Mouse (Mus musculus): ENCODE results near the gene Xrra1. TPM values are rescaled to one million over a fixed set of nuclear protein-coding genes. Genes with fewer than 3 reads are reported as not detected.
A peak's percentile ranks its signal among the peaks of the same experiment; 100 is the strongest.
"Not testable (repeated sequence)": the region's sequence is repeated elsewhere in the genome, so short reads cannot be mapped to it uniquely, and the experiment has no call there.

Gene Xrra1
- 1 to 10 TPM in 1 of 2 experiments, not detected in 1; 2.8 TPM for total RNA-seq (2021)
- long read RNA-seq, experiment 1, result 0 reads
- long read RNA-seq, experiment 2, partial matches to known transcripts, result 13 of 16 reads
- long read RNA-seq, experiment 2, other reads (novel, unspliced or antisense), result 3 of 16 reads

GRCm38 (mm10) chr7:99858813-99859585, at the start of gene Xrra1:
Gene Xrra1 (plus strand): TSS chr7:99859116.
- DNase-seq (ENCODE audit: low spot score in 2 of 2), result peak; percentile 87

GRCm38 (mm10) chr7:99810814-99811213, 48.1 kb upstream of the Xrra1 start:
- no peak for DNase-seq (ENCODE audit: low spot score in 2 of 2)

DNA sequence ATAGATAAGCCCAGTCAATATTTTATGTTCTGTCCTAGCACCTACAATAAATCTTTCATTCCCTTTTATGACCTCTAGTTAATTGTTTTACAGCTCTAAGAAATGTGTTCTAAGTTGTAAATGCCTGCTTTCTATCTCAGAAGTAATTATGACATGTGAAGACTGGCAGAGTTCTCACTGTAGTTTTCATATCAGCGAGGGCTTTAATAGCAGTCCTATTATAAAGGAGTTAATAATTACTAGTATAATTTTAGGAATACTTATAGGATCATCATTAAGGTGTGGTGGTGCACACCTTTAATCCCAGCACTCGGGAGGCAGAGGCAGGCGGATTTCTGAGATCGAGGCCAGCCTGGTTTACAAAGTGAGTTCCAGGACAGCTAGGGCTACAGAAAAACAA, 47.3 kb upstream of the Xrra1 start:
- no peak for DNase-seq (ENCODE audit: low spot score in 2 of 2)

DNA sequence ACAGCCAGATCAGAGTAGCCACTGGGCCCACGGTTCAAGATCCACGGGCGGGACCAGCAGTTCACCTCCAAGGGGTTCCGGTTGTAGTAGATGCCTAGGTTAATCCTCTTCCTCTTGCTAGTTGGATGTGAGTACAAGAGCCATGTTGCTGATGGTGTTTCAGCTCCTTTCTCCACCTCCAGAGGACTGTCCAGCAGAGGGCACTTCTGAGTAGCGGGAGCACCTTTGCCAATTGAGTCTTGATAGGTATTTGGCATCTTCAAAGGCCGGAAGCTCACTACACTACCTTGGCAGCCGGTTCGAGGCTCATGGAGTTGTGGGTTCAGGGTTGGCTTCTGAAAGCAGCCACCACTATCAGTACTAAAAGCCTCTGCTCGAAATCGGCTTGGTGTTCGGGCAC, 45.5 kb upstream of the Xrra1 start:
- DNase-seq (ENCODE audit: low spot score in 2 of 2), result peak; percentile 47 to 50

DNA sequence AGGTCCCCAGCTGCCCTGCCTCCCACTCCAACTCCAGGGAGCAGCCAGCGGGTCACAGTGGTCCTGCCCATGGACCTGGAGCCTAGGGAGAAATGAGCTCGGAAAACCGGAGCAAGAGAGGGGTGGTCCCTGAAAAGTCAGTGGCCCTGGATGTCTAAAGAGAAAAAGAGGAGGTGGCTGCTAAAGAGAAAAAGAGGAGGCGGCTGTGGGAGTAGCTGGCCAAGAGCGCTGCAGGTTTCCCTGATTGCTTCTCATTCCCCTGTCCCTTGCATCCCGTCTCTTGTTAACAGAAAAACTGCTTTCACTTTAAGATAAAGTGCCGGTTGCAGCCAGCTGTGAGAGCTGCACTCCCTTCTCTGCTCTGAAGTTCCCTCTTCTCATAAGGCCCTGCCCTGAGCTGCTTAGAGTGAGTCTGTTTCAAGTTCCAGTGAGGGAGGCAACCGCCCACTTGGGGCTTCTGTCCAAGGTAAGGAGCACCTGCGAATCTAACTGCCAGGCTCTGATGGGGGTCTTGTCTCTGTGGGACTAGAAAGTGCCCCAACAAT, 40.7 kb upstream of the Xrra1 start:
- DNase-seq (ENCODE audit: low spot score in 2 of 2), result not testable (repeated sequence)

DNA sequence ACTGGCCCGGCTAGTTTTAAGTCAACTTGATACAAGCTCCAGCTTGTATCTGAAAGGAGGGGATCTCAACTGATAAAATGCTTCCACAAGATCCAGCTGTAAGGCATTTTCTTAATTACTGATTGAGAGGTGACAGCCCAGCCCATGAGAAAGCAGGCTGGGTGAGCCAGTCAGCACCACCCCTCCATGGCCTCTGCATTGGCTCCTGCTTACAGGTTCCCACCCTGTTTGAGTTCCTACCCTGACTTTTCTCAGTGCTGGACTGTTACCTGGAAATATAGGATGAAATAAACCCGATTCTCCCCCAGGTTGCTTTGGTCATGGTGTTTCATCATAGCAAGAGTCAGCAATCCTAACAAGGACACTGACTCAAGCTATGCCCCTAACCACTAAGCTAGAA, 37.0 kb upstream of the Xrra1 start:
- DNase-seq (ENCODE audit: low spot score in 2 of 2), result no peak

- no peak for DNase-seq (ENCODE audit: low spot score in 2 of 2)
These were observed 36.5 kb upstream of the Xrra1 start for GRCm38 (mm10) chr7:99822426-99822825.

GRCm38 (mm10) chr7:99823045-99823663, 35.8 kb upstream of the Xrra1 start:
- DNase-seq (ENCODE audit: low spot score in 2 of 2), result no peak

DNA sequence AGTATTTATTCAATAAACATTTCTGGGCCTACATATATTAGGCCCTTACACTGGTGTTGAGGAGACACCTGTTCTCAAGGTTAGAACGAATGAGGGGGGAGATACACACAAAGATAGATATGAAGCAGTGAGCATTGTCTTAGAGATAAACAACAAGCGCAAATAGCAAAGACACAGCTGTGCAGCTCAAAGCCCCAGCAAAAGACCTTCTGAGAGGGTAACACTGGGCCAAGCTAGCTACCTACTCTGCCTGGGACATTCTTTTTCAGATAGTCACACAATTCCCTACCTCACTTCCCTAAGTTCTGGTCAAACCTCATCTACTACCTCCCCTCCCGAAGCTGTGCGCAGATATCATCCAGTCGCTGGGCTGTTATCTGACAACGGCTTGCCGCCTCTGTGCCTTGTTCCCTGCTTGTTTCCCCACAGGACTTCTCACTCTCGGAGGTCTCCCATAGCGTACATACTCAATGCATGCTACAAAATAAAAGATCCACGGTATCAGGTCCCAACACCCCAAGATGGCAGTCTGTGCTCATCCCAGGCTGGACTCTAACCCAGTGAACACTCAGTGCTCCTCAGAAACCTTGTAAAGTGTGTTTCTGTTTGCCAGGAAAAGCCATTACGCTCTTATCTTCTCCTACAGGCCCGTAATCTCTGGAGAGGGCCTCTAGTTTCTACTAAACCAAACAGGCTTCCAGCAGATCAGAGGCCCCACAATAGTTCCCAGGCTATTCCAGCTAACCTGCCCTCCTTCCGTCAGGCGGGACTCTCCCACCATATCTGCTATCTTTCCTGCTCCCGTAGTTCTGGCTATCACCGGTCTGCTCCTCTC, 34.0 kb upstream of the Xrra1 start:
- no peak for DNase-seq (ENCODE audit: low spot score in 2 of 2)

DNA sequence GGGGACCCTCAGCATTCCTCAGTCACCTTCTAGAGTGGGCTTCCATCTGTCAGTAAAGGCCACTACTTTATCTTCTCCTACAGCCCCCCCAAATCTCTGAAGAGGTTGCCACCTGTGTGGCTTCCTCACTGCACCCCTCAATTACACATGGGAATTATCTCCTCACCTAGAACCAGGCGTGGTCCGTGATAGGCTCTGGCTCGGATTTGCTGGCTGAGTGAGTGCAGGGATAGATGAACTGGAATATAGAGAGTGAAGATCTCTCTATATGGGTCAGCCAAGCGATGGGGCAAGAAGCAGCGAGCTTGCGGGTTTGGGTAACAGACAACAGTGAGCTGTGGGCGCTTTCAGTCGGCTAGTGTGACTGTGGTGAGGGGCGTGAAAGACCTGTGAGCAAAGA, 33.4 kb upstream of the Xrra1 start:
- no peak for DNase-seq (ENCODE audit: low spot score in 2 of 2)

- no peak for DNase-seq (ENCODE audit: low spot score in 2 of 2)
These were observed 32.8 kb upstream of the Xrra1 start for GRCm38 (mm10) chr7:99826096-99826495.

DNA sequence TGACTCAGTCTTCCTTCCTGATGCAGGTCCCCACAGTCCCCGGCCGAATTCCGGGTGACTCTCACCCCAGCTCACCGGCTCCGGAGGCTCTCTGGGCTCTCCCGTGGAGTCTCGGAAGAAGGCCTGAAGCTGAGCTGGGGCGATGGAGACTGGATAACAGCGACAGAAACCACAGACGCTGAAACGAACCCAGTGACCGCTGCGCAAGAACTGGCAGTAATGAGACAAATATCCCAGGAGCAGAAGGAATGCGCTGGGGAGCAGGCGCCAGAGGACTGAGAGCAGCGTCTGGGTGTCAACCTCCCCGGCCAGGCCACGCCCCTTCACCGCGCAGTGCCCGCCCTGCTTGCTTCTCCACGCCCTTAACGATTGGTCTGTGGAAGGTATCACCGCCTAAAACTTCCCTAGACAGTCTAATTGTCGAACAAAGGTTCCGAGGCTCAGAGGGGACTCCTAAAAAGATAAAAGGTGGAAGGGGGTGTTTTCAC, 30.8 kb upstream of the Xrra1 start, which contains the start of gene Neu3:
Gene Neu3 (minus strand): TSS at position 335 of the 488 bp plus-strand sequence.
- DNase-seq (ENCODE audit: low spot score in 2 of 2), result peak; percentile 88 to 90

DNA sequence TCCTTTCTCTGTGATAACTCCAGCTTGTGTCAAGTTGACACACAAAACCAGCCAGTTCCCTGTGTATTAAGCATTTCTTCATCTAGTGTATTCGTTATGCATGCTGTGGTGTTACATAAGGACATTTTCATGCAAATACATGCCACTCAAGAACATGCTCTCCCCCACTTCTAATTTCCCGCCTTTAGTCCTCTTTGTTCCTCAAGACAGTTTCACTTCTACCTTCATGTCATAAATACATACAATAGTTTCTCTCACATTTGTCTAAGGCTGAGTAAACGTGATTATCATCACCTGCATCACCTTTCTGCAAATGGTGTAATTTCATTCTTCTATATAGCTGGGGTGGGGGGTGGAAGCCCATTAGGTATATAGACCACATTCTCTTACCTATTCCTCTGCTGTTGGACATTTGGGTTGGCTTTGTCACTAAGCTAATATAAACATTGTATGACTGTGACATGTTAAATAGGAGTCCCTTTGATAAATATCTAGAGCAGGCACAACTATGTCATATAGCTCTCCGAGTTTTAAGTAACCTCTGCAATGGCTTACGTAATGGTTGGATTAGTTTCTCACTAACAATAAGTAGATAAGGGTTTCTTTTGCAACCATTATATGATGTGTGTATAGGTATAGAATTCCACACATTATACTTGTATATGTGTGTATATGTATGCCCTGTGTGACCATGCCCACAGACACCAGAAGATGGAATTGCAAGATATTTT, 25.6 kb upstream of the Xrra1 start:
- DNase-seq (ENCODE audit: low spot score in 2 of 2), result no peak

- DNase-seq (ENCODE audit: low spot score in 2 of 2), result no peak
These were observed 25.1 kb upstream of the Xrra1 start for GRCm38 (mm10) chr7:99833846-99834222.

DNA sequence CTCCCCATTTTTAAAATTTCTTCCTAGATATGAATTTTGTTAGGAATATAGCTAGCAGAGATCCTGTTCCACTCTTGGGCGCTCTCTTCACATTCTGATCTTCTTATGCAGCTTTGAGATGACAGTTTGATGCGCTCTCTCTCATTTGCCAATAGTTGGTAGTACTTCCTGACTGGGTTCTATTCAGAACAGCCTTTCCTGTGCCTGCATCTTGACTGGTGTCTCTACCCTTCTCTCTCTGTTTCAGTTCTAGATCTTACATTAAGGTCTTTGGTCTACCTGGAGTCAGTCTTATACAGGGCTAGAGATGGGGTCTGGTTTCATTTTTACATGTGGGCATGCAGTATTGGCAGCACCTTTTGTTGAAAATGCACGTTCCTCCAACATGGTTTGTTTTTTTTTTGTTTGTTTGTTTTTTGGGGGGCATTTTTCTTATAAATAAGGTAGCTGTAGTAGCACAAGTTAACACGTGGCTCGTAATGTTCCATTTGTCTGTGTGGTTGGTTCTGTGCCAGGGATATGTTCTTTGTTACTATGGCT, 24.5 kb upstream of the Xrra1 start:
- DNase-seq (ENCODE audit: low spot score in 2 of 2), result no peak

DNA sequence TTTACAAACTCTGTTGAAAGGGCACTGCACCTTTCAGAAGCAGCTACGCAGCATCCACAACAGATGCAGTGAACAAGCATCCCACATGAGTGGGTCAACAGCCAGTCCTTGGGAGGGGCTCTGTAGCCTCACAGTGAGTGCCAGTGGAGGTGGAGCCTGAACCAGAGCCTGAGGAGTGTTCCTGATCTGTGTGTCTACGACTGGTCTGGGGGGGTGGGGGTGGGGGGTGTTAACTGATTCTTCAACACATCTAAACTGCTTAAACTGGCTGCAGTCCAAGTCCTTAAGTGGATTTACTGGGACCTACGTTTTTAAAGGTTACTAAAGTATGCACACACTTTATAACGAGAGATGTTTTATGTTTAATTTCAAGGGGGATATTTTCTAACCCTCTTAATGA, 22.1 kb upstream of the Xrra1 start:
- DNase-seq (ENCODE audit: low spot score in 2 of 2), result no peak

GRCm38 (mm10) chr7:99837358-99838071, 21.4 kb upstream of the Xrra1 start:
- DNase-seq (ENCODE audit: low spot score in 2 of 2), result no peak

DNA sequence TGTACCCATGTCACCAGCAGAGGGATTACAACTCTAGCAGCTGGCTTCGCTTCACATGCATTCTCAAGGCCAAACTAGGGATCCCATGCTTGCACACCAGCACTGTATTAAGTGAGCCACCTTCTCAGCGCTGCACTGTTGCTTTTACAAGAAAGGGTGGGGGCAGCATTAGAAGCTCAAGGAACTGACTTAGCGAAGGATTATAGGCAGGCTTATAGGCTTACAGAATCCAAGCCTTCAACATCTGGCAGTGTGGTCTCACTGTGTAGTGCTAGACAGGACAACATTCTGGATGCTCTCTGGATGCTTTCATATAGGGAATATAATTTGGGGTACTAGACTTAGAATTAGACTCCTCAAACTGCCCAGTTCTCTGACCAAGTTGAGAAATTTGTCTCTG, 20.7 kb upstream of the Xrra1 start:
- no peak for DNase-seq (ENCODE audit: low spot score in 2 of 2)

GRCm38 (mm10) chr7:99845533-99846236, 13.2 kb upstream of the Xrra1 start:
- DNase-seq (ENCODE audit: low spot score in 2 of 2), result no peak
